Mouse (Mus musculus): ENCODE measurements around the gene Tubgcp6. TPM values are rescaled to one million over a fixed set of nuclear protein-coding genes. Genes with fewer than 3 reads are reported as not detected.

Tubgcp6 gene
- polyA plus RNA-seq, 1 experiment from 2014 or later, result 12.5 TPM

DNA sequence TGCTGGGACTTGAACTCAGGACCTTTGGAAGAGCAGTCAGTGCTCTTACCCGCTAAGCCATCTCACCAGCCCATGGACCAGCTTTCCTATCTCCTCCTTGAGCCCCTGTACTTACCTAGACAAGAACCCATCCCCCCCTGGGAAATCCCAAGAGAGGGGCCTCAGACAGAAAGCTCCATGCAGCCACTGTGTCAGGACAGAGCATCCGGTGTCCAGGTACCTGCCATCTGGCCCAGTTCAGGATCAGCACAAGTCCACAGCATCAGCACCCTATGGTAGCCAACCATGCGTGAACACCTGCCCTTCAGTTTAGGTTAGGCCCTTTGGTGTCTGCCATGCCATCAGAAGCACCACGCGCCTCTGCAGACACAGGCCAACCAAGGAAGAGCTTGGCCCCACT is 58.0 kb downstream of the Tubgcp6 start:
- DNase-seq (ENCODE audit: low spot score), result no peak

DNA sequence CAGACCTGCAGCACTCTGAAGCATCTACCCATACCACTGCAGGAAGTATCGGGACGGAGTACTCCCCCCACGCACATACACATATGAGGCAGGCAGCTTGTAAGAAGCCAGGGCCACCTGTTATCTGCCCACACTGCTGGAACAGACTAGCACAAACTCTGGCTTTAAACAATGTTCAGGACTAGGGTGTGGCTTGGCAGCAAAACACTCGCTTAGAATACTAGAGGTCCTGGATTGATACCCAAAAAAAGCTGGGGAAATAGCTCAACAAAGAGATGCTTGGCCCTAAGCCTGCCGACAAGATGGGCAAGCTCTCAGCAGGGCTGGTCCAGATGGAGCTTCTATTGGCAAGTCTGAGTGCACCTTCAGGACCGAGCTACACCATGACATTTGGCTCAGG is 59.4 kb downstream of the Tubgcp6 start:
- no peak for DNase-seq (ENCODE audit: low spot score)

- DNase-seq (ENCODE audit: low spot score), result no peak
Measured at GRCm38 (mm10) chr15:89063001-89063400, 59.9 kb downstream of the Tubgcp6 start.

GRCm38 (mm10) chr15:89062518-89062910 is 60.4 kb downstream of the Tubgcp6 start:
- no peak for DNase-seq (ENCODE audit: low spot score)

DNA sequence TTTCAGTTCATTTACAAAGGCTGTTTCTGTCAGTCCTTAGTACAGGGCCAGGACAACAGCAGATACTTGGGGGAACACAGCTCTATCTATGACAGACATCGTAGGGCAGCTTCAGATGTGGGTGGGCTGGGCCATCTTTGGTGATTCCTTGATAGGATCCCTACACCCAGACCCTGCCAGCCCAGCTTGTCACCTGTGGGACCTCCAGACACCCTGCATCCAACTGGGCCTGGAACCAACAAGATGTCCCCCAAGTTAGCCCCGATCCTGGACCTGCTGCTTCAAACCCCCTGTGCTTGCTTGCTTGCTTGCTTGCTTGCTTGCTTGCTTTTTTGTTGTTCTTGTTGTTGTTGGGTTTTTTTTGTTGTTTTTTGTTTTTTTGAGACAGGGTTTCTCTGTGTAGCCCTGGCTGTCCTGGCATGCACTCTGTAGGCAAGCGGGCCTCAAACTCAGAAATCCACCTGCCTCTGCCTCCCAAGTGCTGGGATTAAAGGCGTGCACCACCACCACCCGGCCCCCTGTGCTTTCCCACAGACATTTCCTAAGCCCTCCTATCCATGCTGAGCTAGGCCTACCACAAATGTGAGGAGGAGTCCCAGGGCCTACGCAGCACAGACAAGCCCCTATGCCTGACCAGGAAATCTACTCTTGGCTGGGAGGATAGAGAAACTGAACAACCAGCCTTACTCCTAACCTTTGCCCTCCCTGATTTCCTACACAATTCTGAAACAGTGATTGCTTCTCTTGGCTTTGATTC is 61.0 kb downstream of the Tubgcp6 start:
- no peak for DNase-seq (ENCODE audit: low spot score)

DNA sequence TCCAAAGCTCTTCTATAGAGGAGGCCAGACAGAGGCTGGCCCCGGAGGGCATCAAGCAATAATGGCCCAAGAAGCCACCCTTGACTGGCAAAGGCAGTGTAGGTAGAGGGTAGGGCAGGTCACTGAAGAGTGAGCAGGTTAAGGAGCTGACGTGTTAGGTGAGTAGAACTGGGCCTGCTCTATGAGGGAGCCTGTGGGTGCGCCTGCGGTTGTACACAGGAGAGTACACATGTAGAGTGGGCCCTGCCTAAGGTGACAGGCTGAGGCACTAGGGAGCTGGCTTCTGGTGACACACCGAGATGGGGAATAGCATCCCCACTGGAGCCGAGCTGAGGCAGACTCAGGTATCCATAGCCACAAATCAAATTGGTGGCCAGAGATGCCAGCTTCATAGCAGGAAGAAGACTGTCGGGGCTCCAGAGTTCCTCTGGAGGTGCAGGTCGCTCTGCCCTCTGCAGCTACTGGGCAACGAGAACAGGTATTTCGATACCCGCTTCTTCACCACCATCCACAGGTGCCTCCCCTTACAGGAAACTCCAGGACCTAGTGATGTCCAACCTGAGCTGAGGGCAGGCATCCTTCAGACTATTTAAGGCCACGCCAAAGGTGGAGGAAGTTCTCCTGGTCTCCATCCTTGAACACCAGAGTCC is 62.0 kb downstream of the Tubgcp6 start:
- DNase-seq (ENCODE audit: low spot score), result no peak

- no peak for DNase-seq (ENCODE audit: low spot score)
Measured at GRCm38 (mm10) chr15:89060032-89060681, 62.8 kb downstream of the Tubgcp6 start.

DNA sequence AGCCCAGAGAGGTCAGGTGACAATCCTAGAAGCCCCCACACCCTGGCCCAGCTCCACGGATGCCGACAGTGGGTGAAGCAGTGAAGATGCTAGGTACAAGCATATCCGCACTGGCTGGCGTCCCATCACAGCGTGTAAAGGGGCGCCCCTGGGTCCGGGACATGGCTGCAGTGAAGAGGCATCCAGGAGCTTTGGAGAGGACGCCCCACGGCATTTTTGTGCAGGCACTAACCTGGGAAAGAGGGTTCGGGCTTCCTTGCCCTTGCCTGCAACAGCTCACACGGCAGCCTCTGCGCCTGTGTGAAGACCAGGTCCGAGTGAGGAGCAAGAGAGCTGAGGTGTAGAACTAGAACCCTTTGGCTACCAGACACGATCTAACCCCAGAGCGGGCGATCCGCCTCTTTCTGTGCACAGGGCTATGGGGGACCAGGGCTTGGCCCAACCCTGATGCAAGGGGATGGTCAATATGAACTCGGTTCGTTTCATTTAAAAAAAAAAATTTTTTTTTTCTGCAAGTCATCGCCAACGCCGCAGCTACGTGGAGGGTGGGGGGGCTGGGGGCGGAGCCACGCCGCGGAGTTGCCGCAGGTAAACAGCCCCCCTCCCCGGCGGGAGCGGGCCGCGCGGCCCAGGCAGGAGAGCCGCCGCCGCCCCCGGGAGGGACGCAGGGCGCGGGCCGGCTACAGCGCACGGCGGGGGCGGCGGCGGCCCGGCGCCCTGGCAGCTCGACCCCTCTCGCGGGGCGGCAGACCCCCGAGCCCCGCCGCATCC is 63.6 kb downstream of the Tubgcp6 start, which contains the start of gene Panx2:
TSS of gene Panx2 (plus strand) at position 574 of the 771 bp plus-strand sequence.
- DNase-seq (ENCODE audit: low spot score), result no peak

GRCm38 (mm10) chr15:89058736-89059135 is 64.2 kb downstream of the Tubgcp6 start:
- no peak for DNase-seq (ENCODE audit: low spot score)

- DNase-seq (ENCODE audit: low spot score), result no peak
Measured at GRCm38 (mm10) chr15:89054666-89055065, 68.2 kb downstream of the Tubgcp6 start.

Small RNA genes within 50 kb of the gene (microRNA-seq; reads per million reads assigned to microRNA genes)
- gene Mir7118 (ENCODE audit: borderline number of aligned reads), result not detected

Other genes starting within 250 kb of the Tubgcp6 start
- not detected in 2 replicates for gene Ttll8, start 168.7 kb downstream of the Tubgcp6 start, polyA plus RNA-seq (2015; fragmentation: Nextera tagmentation; extraction: Ambion mirVana)
- gene Mlc1, start 144.1 kb downstream of the Tubgcp6 start, polyA plus RNA-seq (2015; fragmentation: Nextera tagmentation; extraction: Ambion mirVana), result 0.08 TPM in 1 of 2 replicates, not detected in the other
- 0.22 TPM in 1 of 2 replicates, not detected in the other for gene Mov10l1, start 140.2 kb downstream of the Tubgcp6 start, polyA plus RNA-seq (2015; fragmentation: Nextera tagmentation; extraction: Ambion mirVana)
- 0.04 and 0.06 TPM in 2 replicates for gene Panx2, start 63.4 kb downstream of the Tubgcp6 start, polyA plus RNA-seq (2015; fragmentation: Nextera tagmentation; extraction: Ambion mirVana)
- gene Trabd, start 48.0 kb downstream of the Tubgcp6 start, polyA plus RNA-seq (2015; fragmentation: Nextera tagmentation; extraction: Ambion mirVana), result 40.1 and 42.2 TPM in 2 replicates
- 17.1 and 18.1 TPM in 2 replicates for gene Selenoo, start 34.0 kb downstream of the Tubgcp6 start, polyA plus RNA-seq (2015; fragmentation: Nextera tagmentation; extraction: Ambion mirVana)
- 16.4 and 17.7 TPM in 2 replicates for gene Hdac10, start 5.6 kb upstream of the Tubgcp6 start, polyA plus RNA-seq (2015; fragmentation: Nextera tagmentation; extraction: Ambion mirVana)
- gene Mapk12, start 17.6 kb upstream of the Tubgcp6 start, polyA plus RNA-seq (2015; fragmentation: Nextera tagmentation; extraction: Ambion mirVana), result 1.2 TPM in 2 replicates
- gene Mapk11, start 26.5 kb upstream of the Tubgcp6 start, polyA plus RNA-seq (2015; fragmentation: Nextera tagmentation; extraction: Ambion mirVana), result 4.9 and 5.6 TPM in 2 replicates
- 19.0 and 19.4 TPM in 2 replicates for gene Plxnb2, start 57.7 kb upstream of the Tubgcp6 start, polyA plus RNA-seq (2015; fragmentation: Nextera tagmentation; extraction: Ambion mirVana)
- 13.5 and 14.2 TPM in 2 replicates for gene Dennd6b, start 73.4 kb upstream of the Tubgcp6 start, polyA plus RNA-seq (2015; fragmentation: Nextera tagmentation; extraction: Ambion mirVana)
- gene Ppp6r2, start 88.4 kb upstream of the Tubgcp6 start, polyA plus RNA-seq (2015; fragmentation: Nextera tagmentation; extraction: Ambion mirVana), result 30.8 and 38.2 TPM in 2 replicates
- 50.2 and 68.3 TPM in 2 replicates for gene Sbf1, start 192.2 kb upstream of the Tubgcp6 start, polyA plus RNA-seq (2015; fragmentation: Nextera tagmentation; extraction: Ambion mirVana)
- 0.57 and 0.75 TPM in 2 replicates for gene Adm2, start 199.6 kb upstream of the Tubgcp6 start, polyA plus RNA-seq (2015; fragmentation: Nextera tagmentation; extraction: Ambion mirVana)
- gene Miox, start 211.3 kb upstream of the Tubgcp6 start, polyA plus RNA-seq (2015; fragmentation: Nextera tagmentation; extraction: Ambion mirVana), result not detected in 2 replicates
- gene Lmf2, start 232.5 kb upstream of the Tubgcp6 start, polyA plus RNA-seq (2015; fragmentation: Nextera tagmentation; extraction: Ambion mirVana), result 40.5 and 42.9 TPM in 2 replicates
- 175 and 195 TPM in 2 replicates for gene Ncaph2, start 232.6 kb upstream of the Tubgcp6 start, polyA plus RNA-seq (2015; fragmentation: Nextera tagmentation; extraction: Ambion mirVana)

Measured in thymus, postnatal 0 days (tissue).